Mouse (Mus musculus): Measurements from ENCODE around the gene Suclg2.

- TF ChIP-seq EP300 (IDR thresholded peaks at IDR 0.05; ENCODE audit: low read depth) (no peak), CTCF (IDR thresholded peaks at IDR 0.05; ENCODE audit: low read depth) (no peak)
These were observed 6.5 kb downstream of the Suclg2 start for GRCm38 (mm10) chr6:95712081-95712480.

Data from liver, embryonic 14.5 days (tissue).